In genomic region chr12:25389202-25389601, GRCm38 (mm10) we compare ENCODE assay signal across 20 mouse cellular contexts.
DNase-seq lines count a peak whose midpoint lies in the region; ATAC-seq and TF ChIP-seq lines count a peak whose summit lies in the region.
"Had no signal": no experiment of that assay in that cellular context is flagged by ENCODE, and none has a peak within 500 bp of the region (broad histone marks: within the 10 kb centered on the region; RNA-seq: fewer than 3 reads in every experiment).

No protein-coding gene starts in this region.

- H3K9me3 ChIP-seq in limb, embryonic 10.5 days (replicated peaks): no peaks in the 10 kb centered on the region
- no peaks in the 10 kb centered on the region for H3K9me3 ChIP-seq in kidney, embryonic 14.5 days (ENCODE audit: control insufficient read depth, low read length)
- H3K9me3 ChIP-seq in intestine, postnatal 0 days (ENCODE audit: control insufficient read depth): no peaks in the 10 kb centered on the region
- no peaks in the 10 kb centered on the region for H3K9me3 ChIP-seq in forebrain, postnatal 0 days (ENCODE audit: low read length)
- H3K9me3 ChIP-seq: embryonic facial prominence, embryonic 13.5 days; heart, embryonic 12.5 days; kidney, embryonic 15.5 days; liver, embryonic 15.5 days; midbrain, embryonic 10.5 days had no signal

- DNase-seq in adrenal gland, postnatal 14 days: peak; percentile 36
- DNase-seq in adrenal gland, postnatal 25 days: no peak
- DNase-seq in 416B (ENCODE audit: low read depth): peak; percentile 64
- no peak for DNase-seq in limb, embryonic 10.5 days (ENCODE audit: low spot score)
- peak; percentile 73 to 86 for DNase-seq in monocyte, adult 2 months (ENCODE audit: low read depth in 1 of 2, low spot score in 2 of 2)
- no peak for DNase-seq in forebrain, postnatal 0 days
- DNase-seq: cerebellum, adult 11 months; gastrocnemius, postnatal 25 days; heart, postnatal 4 days; right cerebral cortex, postnatal 14 days; thymus, adult 18-20 months had no signal

- no peak overlapping the region for H3K4me2 ChIP-seq in kidney, embryonic 14.5 days (replicated peaks; ENCODE audit: low read depth, low read length)
- H3K4me2 ChIP-seq in intestine, postnatal 0 days (replicated peaks; ENCODE audit: low read depth): no peak overlapping the region
- H3K4me2 ChIP-seq in forebrain, postnatal 0 days (ENCODE audit: low read depth): no peak overlapping the region
- H3K4me2 ChIP-seq: embryonic facial prominence, embryonic 13.5 days; heart, embryonic 12.5 days; kidney, embryonic 15.5 days; liver, embryonic 15.5 days had no signal

- no peaks in the 10 kb centered on the region for H3K4me1 ChIP-seq in limb, embryonic 10.5 days
- H3K4me1 ChIP-seq in kidney, embryonic 14.5 days (ENCODE audit: control insufficient read depth, insufficient read depth, low read length): no peaks in the 10 kb centered on the region
- H3K4me1 ChIP-seq in intestine, postnatal 0 days (replicated peaks; ENCODE audit: control insufficient read depth, insufficient read depth, low read length): no peaks in the 10 kb centered on the region
- no peaks in the 10 kb centered on the region for H3K4me1 ChIP-seq in forebrain, postnatal 0 days (ENCODE audit: insufficient read depth)
- H3K4me1 ChIP-seq: heart, embryonic 12.5 days; liver, embryonic 15.5 days; midbrain, embryonic 10.5 days had no signal

- peak overlapping the region; percentile 16; the same call in 1 of the 2 replicates for H3K27ac ChIP-seq in limb, embryonic 10.5 days
- no peak overlapping the region for H3K27ac ChIP-seq in kidney, embryonic 14.5 days (ENCODE audit: low read depth, low read length)
- no peak overlapping the region for H3K27ac ChIP-seq in intestine, postnatal 0 days (ENCODE audit: low read depth, low read length)
- H3K27ac ChIP-seq in forebrain, postnatal 0 days (ENCODE audit: low read depth, low read length): no peak overlapping the region
- H3K27ac ChIP-seq: embryonic facial prominence, embryonic 13.5 days; kidney, embryonic 15.5 days; liver, embryonic 15.5 days; midbrain, embryonic 10.5 days had no signal

- no peak overlapping the region for H3K4me3 ChIP-seq in limb, embryonic 10.5 days
- H3K4me3 ChIP-seq in kidney, embryonic 14.5 days (ENCODE audit: low read length): no peak overlapping the region
- no peak overlapping the region for H3K4me3 ChIP-seq in intestine, postnatal 0 days (ENCODE audit: low read depth, low read length)
- no peak overlapping the region for H3K4me3 ChIP-seq in forebrain, postnatal 0 days (ENCODE audit: low read depth, low read length)
- H3K4me3 ChIP-seq: embryonic facial prominence, embryonic 13.5 days; heart, embryonic 12.5 days; kidney, embryonic 15.5 days; liver, embryonic 15.5 days; midbrain, embryonic 10.5 days had no signal

- H3K27me3 ChIP-seq in limb, embryonic 10.5 days (ENCODE audit: low read depth, poor library complexity, severe bottlenecking): no peaks in the 10 kb centered on the region
- H3K27me3 ChIP-seq in kidney, embryonic 14.5 days (ENCODE audit: control insufficient read depth, insufficient read depth, low read length): no peaks in the 10 kb centered on the region
- H3K27me3 ChIP-seq in intestine, postnatal 0 days (replicated peaks; ENCODE audit: control insufficient read depth, insufficient read depth, low read length): no peaks in the 10 kb centered on the region
- H3K27me3 ChIP-seq in forebrain, postnatal 0 days (ENCODE audit: insufficient read depth, low read length): no peaks in the 10 kb centered on the region
- H3K27me3 ChIP-seq: embryonic facial prominence, embryonic 13.5 days; heart, embryonic 12.5 days; kidney, embryonic 15.5 days; liver, embryonic 15.5 days; Patski had no signal

- H3K36me3 ChIP-seq in limb, embryonic 10.5 days: no peaks in the 10 kb centered on the region
- no peaks in the 10 kb centered on the region for H3K36me3 ChIP-seq in kidney, embryonic 14.5 days (ENCODE audit: control insufficient read depth, insufficient read depth, low read length)
- H3K36me3 ChIP-seq in intestine, postnatal 0 days (ENCODE audit: control insufficient read depth, insufficient read depth): no peaks in the 10 kb centered on the region
- H3K36me3 ChIP-seq in forebrain, postnatal 0 days (ENCODE audit: insufficient read depth): no peaks in the 10 kb centered on the region
- H3K36me3 ChIP-seq: embryonic facial prominence, embryonic 13.5 days; heart, embryonic 12.5 days; kidney, embryonic 15.5 days; liver, embryonic 15.5 days; midbrain, embryonic 10.5 days had no signal

- TF ChIP-seq CTCF in intestine, postnatal 0 days (IDR thresholded peaks at IDR 0.05; ENCODE audit: low read depth): no peak
- no peak for TF ChIP-seq CTCF in forebrain, postnatal 0 days (IDR thresholded peaks at IDR 0.05; ENCODE audit: low read depth)

- WGBS in limb, embryonic 10.5 days: 74% methylated on average over 5 of the region's 5 CpGs
- 66% methylated on average over 5 of the region's 5 CpGs for WGBS in kidney, embryonic 14.5 days
- WGBS in intestine, postnatal 0 days: 65% methylated on average over 5 of the region's 5 CpGs
- 82% methylated on average over 5 of the region's 5 CpGs for WGBS in forebrain, postnatal 0 days

- no peak overlapping the region for H3K9ac ChIP-seq in kidney, embryonic 14.5 days (ENCODE audit: low read depth, low read length)
- no peak overlapping the region for H3K9ac ChIP-seq in intestine, postnatal 0 days (ENCODE audit: low read depth, low read length)
- H3K9ac ChIP-seq in forebrain, postnatal 0 days: no peak overlapping the region
- H3K9ac ChIP-seq: embryonic facial prominence, embryonic 13.5 days; heart, embryonic 12.5 days; kidney, embryonic 15.5 days; liver, embryonic 15.5 days had no signal

- no peak for ATAC-seq in kidney, embryonic 14.5 days (ENCODE audit: low FRiP score, low TSS enrichment)
- no peak for ATAC-seq in intestine, postnatal 0 days
- no peak for ATAC-seq in forebrain, postnatal 0 days
- ATAC-seq: inflammation-experienced regulatory T-cells, adult 6 months; Patski had no signal

Comparison
In these comparisons a context has a peak if more than half of its experiments do, and no peak if none do; other contexts are left out.
1. DNase-seq: peak in adrenal gland, postnatal 14 days (single experiment), 416B (single experiment) and monocyte, adult 2 months (2 of 2); none in adrenal gland, postnatal 25 days (single experiment), limb, embryonic 10.5 days (single experiment) and forebrain, postnatal 0 days (single experiment).